Mouse (Mus musculus) adrenal gland, adult (tissue): Measurements from ENCODE around the gene Snx29.
"Not testable (repeated sequence)": the region's sequence is repeated elsewhere in the genome, so short reads cannot be mapped to it uniquely, and the experiment has no call there.

Experiments used
- DNase-seq, 2 experiments: peaks; one replicate each; pipeline ENCODE4 v3.0.0; 2022 to 2023; ENCODE audit warnings: low spot score in 1 of 2; ENCODE audit not compliant: inconsistent age in 2 of 2

The Snx29 gene

DNA sequence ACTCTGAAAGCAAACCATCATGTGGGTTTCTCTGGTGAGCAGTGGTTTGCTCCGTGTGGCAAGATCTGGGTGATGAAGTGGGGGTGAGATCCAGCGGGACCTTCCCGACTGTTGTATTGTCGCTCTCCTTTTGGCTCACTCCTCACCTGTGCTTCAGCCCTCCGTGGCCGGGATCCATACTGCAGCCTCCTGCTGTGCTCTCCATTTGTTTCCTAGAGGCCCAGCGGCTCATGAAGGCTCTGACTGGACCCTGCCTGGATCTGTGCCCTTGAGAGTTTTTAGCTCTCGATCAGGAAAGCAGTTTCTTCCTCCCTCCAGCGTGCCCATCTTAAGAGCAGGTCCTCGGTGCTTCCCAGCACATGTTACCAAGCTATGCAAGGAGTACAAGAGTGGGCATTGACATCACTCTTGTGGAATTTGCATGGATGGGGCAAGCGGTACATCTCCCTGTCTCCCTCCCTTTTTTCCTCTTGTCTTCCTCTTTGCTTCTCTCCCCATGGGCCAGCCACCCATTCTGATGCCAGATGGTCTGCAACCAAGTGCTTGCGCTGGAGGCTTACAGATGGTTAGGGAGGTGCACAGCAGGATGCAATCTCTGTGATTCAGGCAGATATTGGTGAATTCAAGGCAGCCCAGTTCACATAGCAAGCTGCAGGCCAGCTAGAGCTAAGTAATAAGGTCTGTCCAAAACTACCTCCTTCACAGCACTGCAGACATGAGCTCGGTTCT lies 207.9 kb downstream of the Snx29 start:
- no peak for DNase-seq

DNA sequence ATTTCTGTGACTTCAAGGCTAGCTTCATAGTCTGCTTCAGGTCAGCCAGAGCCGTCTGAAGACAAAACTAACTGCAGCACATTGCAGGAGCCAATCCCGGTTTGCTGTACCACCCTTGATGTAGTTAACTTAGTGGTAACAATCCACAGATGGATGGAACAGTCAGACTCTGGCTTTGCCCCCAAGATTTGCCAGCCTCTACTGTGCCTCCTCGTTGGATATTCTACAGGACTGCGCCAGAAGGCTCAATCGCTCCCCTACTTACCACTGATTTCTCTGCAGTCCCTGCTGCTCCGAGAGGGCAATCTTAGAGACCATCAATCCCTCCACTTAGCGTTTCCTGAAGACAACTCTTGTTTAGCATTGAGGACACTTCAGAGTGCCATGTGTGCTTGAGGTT lies 208.7 kb downstream of the Snx29 start:
- DNase-seq: no peak

DNA sequence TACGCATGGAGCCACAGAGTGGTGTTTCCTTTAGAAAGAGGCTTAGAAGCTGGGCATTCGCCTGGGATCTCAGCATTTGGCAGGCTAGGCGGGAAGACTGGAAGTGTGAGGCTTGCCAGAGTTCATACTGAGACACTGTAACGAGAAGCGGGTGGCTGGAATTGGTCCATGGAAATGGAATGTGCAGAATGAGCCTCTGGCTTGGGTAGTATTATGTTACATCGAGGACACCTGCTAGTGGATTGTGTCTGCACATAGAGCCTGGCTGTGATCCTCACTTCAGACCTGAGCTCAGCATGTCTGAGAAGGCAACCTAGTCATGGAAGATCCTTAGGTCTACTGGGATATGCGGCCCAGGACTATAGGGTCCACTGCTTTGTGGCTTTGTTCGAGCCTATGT lies 209.9 kb downstream of the Snx29 start:
- peak in 1 of 2 experiments; percentile 35 for DNase-seq

DNA sequence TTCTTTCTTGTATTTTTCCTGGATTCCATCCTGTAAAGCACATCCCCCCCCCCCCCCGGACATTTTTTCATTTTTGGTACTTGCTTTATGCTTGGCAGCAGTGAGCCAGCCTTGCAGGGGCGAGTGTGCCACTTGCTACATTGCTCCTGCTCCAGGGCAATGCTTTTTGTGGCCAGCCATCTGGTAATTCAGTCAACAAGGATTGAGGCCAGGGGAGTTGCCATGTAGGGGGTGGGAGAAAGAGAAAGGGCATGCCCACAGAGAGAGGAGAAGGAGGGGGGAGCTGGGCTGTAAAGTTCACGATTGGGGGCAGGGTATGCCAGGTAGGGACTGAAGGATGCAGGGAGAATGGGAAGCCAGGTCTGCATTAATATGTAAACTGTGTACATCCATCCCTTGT lies 210.7 kb downstream of the Snx29 start:
- no peak for DNase-seq

DNA sequence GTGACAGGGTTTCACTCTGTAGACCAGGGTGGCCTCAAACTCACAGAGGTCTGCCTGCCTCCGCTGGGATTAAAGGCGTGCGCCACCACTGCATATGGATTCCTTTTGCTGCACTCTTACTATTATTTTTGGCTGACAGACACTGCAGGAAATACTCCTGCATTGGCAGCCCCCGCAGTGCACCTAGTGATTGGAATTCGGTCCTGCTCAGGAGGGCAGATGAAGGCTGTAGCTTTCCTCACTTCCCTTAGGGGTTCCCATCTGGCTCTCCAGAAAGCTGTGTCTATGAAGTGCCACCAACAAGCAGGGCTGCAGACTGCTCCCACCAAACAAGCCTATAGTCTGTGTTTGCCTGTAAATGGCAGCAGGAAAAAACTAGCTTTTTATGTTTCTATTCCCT lies 215.0 kb downstream of the Snx29 start:
- DNase-seq: no peak

DNA sequence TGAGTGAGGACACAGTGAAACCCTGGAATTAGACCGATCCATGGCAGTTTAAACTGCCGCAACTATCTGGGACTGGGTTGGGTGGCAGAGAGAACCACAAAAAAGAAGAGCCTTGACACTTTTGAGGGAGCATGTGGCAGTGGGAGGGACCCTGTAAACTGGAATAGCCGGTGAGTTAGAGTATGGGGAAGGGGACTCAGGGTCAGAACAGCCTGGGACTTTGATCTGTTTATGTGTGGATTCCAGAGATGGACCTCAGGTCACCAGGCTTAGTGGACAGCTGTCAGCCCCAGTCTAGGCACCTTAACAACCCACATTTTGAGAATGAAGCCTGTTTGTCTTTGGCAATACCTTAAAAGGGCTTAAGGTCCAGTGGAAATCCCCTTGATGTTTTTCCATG lies 215.5 kb downstream of the Snx29 start:
- no peak for DNase-seq

DNA sequence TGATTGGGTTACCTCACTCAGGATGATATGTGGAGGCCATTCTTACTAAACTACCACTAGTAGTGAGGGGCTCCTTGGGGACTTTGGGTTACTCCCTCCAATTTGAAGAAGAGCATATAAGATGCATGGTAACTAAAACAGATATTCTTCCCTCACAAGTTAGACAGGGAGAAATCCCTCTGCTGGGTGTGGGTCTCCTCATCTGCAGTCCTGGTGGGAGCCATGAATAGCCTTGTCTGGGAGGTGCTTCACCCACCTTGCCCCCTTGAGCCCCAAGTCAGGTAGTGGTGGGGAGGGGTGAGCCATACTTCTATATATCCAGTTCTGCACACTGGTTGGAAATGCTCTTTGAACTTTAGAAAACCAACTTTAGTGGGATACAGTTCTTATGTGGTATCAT lies 218.3 kb downstream of the Snx29 start:
- no peak for DNase-seq

DNA sequence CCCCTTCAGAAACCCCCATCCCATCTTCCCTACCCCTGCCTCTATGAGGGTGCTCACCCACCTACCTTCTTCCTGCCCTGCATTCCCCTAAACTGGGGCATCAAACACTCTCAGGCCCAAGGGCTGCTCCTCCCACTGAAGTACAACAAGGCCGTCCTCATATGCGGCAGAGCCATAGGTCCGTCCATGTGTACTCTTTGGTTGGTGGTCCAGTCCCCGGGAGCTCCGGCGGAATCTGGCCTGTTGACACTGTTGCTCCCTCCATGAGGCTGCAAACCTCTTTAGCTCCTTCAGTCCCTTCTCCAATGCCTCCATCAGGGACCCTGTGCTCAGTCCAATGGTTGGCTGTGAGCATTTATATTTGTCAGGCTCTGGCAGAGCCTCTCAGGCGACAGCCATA lies 219.1 kb downstream of the Snx29 start:
- DNase-seq: no peak

DNA sequence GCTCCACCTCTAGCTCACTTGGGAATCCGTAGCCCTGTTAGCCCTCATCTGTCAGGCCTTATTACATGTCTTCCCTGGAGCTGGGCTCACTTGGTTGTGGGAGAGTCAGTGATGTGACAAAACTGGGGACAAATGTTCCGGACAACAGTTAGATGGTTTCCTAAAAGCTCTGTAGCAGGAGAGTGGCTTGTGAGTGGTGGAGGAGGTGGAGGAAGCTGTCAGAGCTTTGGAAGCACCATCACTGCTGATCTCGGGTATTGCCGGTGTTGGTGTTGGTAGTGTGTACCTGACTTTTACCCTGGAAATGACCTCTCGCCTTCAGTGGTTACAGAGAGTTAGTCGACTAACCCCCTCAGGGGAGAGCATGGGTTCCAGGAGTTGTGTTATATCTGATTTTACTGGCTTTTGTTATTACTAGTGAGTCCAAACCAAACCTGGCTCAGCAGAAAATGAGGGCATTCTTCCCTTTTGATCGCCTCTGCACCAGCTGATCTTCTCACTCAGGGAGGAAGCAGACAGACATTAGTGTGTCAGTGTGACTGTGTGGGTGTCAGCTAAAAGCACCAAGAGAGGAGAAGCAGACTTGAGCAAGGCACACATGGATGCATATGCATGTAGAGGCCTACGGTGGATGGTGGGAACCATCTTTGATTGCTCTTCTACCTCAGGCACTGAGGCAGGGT lies 227.5 kb downstream of the Snx29 start:
- no peak for DNase-seq

DNA sequence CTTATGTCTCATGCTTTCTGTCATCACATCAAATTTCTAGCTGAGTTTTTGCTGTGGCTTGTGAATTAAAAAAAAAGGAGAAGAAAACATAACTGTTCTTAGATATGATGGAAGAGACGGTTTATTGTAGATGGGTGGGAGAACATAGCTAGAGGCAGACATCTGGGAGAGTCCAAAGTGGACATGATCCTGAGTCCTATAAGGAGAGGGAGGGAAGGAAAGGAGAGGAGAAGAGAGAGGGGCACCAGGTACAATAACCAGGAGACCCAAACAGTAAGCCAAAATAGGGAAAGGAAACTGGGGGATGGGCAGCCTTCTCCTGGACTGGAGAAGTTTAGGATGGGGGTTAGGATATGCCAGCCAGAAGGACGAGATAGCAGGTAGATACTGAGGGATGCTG lies 239.0 kb downstream of the Snx29 start:
- DNase-seq: no peak

DNA sequence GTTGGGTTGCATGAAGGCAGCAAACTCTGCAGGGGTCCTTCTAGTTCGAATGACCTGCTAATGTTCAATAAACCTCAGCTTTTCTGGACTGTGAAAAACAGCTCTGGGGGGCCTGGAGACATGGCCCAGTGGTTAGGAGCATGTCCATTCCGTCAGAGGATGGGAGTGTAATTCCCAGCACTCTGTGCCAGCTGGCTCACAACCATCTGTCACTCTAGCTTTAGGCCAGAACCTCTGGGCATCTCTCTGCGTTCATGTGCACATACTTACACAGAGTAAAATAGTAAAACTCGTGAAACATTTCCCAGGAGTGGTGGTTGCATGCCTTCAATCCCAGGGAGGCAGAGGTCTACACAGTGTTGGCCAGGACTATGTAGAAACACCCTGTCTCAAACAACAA lies 241.1 kb downstream of the Snx29 start:
- no peak for DNase-seq

DNA sequence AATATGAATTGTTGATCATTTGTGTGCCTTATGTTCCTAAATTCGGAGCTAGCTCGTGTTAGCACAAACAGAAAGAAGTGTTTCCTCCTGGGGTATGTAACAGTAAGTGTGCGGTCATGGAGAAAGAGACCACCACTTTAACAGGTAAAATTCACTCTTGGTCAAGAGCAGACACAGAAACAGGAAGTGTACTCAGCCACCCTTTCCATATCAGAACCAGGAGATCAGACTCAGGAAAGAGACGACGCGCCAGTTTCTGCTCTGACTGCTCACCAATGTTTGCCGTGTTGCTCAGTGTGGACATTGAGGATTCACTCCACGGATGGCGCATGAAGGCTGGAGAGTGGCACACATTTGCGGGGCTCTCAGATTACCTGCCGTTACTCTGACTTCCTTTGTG lies 242.4 kb downstream of the Snx29 start:
- DNase-seq: no peak

DNA sequence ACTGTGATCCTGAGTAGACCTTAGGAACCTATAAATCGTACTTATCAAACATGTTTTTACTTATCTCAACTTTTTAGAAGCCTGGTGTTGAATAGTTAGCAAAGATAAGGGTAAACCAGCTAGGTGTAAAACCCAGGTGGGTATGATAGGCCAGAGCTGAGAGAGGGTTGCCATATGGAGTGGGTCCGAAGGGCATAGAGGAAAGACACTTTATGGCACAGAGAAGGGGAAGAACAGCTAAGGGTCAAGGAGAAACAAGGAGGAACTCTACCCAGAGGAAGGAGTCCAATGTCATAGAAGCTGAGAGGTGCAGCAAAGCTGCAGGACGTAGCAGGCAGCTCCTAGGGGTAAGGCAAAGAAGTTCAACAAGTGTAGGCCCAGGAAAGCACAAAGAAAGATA lies 244.9 kb downstream of the Snx29 start:
- no peak for DNase-seq

DNA sequence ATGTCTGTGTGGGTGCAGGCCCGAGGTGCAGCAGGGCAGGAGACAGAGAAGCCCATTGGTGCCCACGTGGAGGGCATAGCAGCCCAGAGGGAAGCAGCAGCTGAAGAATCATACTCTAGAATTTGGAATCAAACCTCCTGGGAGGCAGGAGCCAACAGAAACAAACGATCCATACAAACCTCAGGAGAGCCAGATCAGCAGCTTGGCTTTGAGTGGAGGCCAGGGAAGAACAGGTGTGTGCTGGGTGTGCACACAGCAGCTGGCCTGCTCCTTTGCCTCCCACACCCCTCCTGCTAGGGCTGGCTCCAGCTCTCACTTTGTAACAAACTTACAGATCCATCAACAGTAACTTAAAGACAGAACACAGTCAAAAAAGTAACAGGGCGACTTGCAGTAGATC lies 245.4 kb downstream of the Snx29 start:
- DNase-seq: no peak

DNA sequence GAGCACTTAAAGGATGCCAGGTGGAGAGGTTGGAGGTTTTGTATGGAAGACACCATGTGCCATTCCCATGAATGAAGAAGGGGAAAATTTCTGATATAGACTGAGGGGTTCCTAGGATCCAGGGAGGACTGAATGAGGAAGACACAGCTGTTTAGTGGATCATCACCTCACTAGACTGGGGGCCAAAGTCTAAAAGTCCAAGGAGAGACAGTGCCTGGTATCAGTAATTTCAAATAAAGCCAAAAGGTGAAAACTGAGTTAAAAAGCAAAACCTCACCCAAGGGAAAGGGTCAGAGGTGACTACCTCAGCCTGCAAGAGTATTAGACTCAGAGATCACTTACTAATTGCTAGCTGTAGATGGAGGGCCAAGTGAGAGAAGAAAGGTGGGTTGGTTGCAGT lies 245.9 kb downstream of the Snx29 start:
- no peak for DNase-seq

DNA sequence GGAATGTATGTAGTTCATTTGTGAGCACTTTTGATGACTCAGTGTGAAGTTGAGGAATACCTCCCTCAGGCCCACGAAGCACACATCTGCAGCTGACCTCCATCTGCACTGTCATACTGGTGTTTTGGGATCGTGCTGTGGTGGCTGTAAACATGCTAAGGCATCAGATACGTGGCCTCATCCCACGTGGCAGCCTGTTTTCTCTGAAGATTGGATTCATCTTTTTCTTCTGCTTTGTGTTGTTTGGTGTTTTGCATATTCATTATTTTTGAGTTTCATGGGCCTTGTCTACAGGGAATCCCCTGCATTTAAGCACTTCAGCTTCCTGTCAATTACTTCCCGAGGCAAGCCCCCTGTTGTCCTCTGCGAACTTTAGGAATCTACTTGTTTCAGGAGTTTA lies 246.4 kb downstream of the Snx29 start:
- no peak for DNase-seq

DNA sequence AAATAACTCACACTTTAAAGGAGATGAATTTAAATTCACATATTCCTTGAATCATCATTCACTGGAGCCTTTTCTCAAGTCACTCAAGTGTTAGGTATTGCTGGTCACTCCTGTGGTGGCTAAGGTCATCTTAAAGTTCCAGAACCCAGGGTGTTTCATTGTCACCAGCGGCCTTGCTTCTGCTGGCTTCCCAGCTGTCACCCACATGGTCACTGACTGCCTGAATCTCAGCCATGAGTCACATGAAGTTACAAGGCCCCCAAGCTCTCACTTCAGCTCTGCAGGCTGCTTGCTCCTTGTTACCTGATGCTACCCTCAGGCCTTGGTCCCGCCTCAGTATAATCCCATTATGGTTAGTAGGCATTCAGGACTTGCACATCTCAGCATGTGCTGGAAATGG lies 247.4 kb downstream of the Snx29 start:
- peak; percentile 53 to 85 for DNase-seq

DNA sequence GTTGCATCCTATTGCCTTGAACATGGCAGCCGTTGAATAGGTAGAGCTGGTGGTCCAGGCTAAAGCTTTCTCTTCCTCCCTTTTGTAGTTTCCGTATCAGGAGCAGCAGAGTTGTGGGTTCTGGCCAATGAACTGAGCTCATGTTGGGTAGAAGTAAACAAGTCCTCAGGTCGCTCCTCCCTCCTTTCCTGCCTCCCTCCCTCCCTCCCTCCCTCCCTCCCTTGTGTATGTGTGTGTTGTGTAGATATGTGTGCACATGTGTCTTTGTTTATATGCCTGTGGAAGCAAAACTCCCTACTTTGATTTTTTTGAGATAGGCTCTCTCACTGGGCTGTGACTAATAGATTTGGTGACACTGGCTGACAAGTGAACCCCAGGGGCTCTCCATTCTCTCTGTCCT lies 251.8 kb downstream of the Snx29 start:
- DNase-seq: no peak

DNA sequence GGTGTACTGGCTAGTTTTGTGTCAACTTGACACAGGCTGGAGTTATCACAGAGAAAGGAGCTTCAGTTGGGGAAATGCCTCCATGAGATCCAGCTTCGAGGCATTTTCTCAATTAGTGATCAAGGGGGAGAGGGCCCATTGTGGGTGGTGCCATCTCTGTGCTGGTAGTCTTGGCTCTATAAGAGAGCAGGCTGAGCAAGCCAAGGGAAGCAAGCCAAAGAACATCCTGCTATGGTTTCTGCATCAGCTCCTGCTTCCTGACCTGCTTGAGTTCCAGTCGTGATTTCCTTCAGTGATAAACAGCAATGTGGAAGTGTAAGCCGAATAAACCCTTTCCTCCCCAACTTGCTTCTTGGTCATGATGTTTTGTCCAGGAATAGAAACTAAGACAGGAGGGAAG lies 253.0 kb downstream of the Snx29 start:
- not testable (repeated sequence) for DNase-seq

DNA sequence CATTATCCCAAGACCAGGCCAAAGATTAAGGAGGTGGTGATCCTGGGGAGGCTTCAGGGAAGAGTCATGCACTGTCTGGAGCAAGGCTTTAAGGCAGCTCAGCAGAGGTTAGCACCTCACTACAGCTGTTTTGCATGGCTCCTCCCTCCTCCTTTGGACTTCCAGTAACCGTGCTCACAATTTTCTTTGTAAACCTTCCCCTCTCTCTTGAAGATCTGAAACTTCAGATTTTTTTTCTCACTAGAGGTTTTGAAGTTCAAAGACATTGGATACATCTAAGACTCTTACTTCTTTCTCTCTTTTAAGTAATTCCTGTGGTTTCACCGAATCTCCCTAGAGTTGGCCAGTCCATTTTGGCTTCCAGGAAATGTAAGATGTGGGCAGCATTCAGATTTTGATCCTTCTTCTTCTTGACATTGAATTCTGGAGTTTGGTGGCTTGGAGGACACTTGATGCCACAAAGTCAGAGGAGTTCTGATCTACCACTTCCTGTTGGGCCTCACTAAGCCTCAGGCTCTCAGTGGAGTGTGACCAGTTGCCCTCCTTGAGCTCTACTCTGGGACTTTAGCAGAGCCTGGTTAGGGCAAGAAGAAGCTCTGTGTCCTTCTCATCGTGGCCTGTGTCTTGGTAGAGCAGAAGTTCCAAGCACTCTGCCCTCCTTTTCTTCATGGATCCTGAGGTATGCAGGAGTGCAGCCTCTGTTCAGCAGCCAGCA lies 255.0 kb downstream of the Snx29 start:
- no peak for DNase-seq

DNA sequence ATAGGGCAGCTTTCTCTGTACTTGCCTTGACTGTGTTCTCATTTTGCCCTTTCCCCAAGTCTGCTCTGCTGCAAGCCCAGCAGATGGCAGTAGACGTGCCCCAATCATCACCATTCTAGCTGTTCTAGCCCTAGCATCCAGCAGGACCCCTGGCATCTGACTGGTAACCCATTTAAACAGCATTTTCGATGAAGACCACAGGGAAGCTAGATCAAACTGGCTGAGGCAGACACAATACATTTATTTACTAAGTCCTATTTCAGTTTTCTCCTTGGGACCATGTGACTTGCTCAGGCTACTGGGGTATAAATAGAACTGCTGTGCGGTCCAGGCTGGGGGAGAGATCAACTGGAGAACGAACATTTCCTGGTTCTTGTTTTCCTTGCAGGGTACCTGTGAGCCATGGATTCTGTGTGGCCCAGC lies 257.0 kb downstream of the Snx29 start:
- DNase-seq: peak; percentile 23 to 70

DNA sequence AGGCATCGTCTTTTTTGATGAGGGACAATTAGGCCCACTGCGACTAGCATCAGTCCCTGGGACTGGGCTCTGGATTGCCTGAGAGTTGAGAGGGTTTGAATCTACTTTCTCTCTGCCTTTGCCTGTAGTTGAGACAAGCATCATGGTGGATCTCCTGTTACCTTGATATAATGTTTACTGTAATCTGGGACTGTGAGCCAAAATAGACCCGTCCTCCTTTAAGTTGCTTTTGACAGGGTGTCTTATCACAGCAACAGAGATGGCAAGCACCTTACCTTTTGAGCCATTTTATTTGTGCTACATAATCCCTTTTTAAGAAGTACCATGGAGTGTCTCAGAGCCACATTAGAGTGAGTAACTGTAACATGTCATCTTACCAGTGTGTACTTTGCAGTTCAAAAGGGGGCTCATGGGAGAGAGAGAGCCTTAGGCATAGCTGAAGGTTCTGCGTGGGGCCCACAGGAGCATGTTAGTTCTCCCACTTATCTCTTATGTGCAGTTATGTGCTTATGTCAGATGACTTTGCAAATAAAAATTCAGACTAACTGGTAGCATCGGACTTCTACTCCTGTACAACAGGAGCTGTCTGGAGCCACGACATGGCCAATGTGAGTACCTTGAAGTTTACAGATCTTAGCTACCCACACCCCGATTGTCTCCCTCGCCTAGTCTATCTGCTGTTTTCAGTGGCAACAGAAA lies 261.4 kb downstream of the Snx29 start:
- no peak for DNase-seq
